Comparison of ENCODE assay signal across 23 mouse cellular contexts in the genomic region with DNA sequence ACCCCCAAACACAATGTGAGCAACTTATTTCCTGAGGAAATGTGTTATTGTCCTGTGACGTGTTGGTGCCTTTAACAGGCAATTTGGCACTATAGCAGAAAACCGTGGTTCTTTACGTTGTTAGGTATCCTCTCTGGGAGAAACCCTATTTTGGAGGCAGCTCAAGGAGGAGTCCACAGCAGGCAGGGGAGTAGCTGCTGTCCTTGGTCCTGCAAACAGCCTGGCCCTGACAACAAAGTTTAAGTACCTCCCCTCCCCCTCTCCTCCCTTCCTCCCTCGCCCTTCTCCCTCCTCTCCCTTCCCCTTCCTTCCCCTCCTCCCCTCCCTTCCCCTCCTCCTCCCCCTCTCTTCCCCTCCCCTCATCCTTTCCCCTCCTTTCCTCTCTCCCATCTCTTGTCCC.
DNase-seq lines count a peak whose midpoint lies in the region; ATAC-seq and TF ChIP-seq lines count a peak whose summit lies in the region.
"Had no signal": no experiment of that assay in that cellular context is flagged by ENCODE, and none has a peak within 500 bp of the region (broad histone marks: within the 10 kb centered on the region; RNA-seq: fewer than 3 reads in every experiment).

No protein-coding gene starts in this region.

- H3K9ac ChIP-seq in hindbrain, embryonic 11.5 days (ENCODE audit: low read depth, low read length) = no peak overlapping the region
- no peak overlapping the region for H3K9ac ChIP-seq in hindbrain, embryonic 12.5 days
- no peak overlapping the region for H3K9ac ChIP-seq in limb, embryonic 14.5 days (ENCODE audit: low read depth, low read length, severe bottlenecking)
- H3K9ac ChIP-seq: embryonic facial prominence, embryonic 15.5 days; forebrain, postnatal 0 days; heart, embryonic 12.5 days; lung, embryonic 15.5 days had no signal

- TF ChIP-seq POLR2A in limb, embryonic 14.5 days (IDR thresholded peaks at IDR 0.05; ENCODE audit: borderline replicate concordance, extremely low read depth, insufficient read depth, insufficient read length) = no peak

- peak; percentile 30 for DNase-seq in hindbrain, embryonic 11.5 days (ENCODE audit: low spot score)
- DNase-seq in lung, postnatal 10 days = peak; percentile 5
- DNase-seq in lung, adult 18-20 months = no peak
- peak; percentile 53 for DNase-seq in embryo, embryonic 11 days
- peak; percentile 64 for DNase-seq in limb, embryonic 14.5 days (ENCODE audit: low spot score)
- no peak for DNase-seq in gastrocnemius, adult 8-10 months (ENCODE audit: low spot score in 2 of 2)
- DNase-seq: adrenal gland, postnatal 25 days; cerebellum, adult 11 months; cerebellum, postnatal 36 days; forebrain, postnatal 0 days; gastrocnemius, adult 2 months; heart, postnatal 36 days; layer of hippocampus, postnatal 36 days; midbrain, embryonic 14.5 days; right cerebral cortex, postnatal 4 days; thymus, adult 2 months had no signal

- no peaks in the 10 kb centered on the region for H3K9me3 ChIP-seq in hindbrain, embryonic 11.5 days (ENCODE audit: control insufficient read depth, low read length)
- H3K9me3 ChIP-seq in hindbrain, embryonic 12.5 days (replicated peaks) = no peaks in the 10 kb centered on the region
- H3K9me3 ChIP-seq in limb, embryonic 14.5 days (ENCODE audit: control insufficient read depth, low read length) = no peaks in the 10 kb centered on the region
- H3K9me3 ChIP-seq: embryonic facial prominence, embryonic 15.5 days; heart, embryonic 12.5 days; lung, embryonic 15.5 days had no signal

- no peaks in the 10 kb centered on the region for H3K36me3 ChIP-seq in hindbrain, embryonic 11.5 days (ENCODE audit: control insufficient read depth, insufficient read depth, low read length)
- no peaks in the 10 kb centered on the region for H3K36me3 ChIP-seq in hindbrain, embryonic 12.5 days
- H3K36me3 ChIP-seq in limb, embryonic 14.5 days (ENCODE audit: control insufficient read depth, insufficient read depth, low read length) = no peaks in the 10 kb centered on the region
- H3K36me3 ChIP-seq: embryonic facial prominence, embryonic 15.5 days; heart, embryonic 12.5 days; lung, embryonic 15.5 days had no signal

- H3K27ac ChIP-seq in hindbrain, embryonic 11.5 days (ENCODE audit: low read depth, low read length) = no peak overlapping the region
- no peak overlapping the region for H3K27ac ChIP-seq in hindbrain, embryonic 12.5 days
- H3K27ac ChIP-seq in limb, embryonic 14.5 days (replicated peaks; ENCODE audit: low read depth, low read length) = no peak overlapping the region
- H3K27ac ChIP-seq: embryonic facial prominence, embryonic 15.5 days; gastrocnemius, adult 2 months; layer of hippocampus, adult 2 months; lung, embryonic 15.5 days had no signal

- ATAC-seq in hindbrain, embryonic 11.5 days (ENCODE audit: low FRiP score) = no peak
- no peak for ATAC-seq in hindbrain, embryonic 12.5 days (ENCODE audit: low FRiP score)
- ATAC-seq in limb, embryonic 14.5 days (ENCODE audit: low FRiP score, low read depth) = no peak
- ATAC-seq: forebrain, postnatal 0 days had no signal

- 0 out of 2 replicates have a peak, but pooled peaks cover 2% of the 10 kb centered on the region for H3K4me1 ChIP-seq in hindbrain, embryonic 11.5 days (replicated peaks; ENCODE audit: control insufficient read depth, insufficient read depth, low read length)
- H3K4me1 ChIP-seq in hindbrain, embryonic 12.5 days = no peaks in the 10 kb centered on the region
- peaks cover 7% of the 10 kb centered on the region; the same call in 1 of the 2 replicates for H3K4me1 ChIP-seq in limb, embryonic 14.5 days (ENCODE audit: control insufficient read depth, insufficient read depth, low read length)
- H3K4me1 ChIP-seq: embryonic facial prominence, embryonic 15.5 days; heart, embryonic 12.5 days; lung, embryonic 15.5 days had no signal

- no peak overlapping the region for H3K4me3 ChIP-seq in hindbrain, embryonic 11.5 days (ENCODE audit: low read depth, low read length)
- no peak overlapping the region for H3K4me3 ChIP-seq in hindbrain, embryonic 12.5 days
- H3K4me3 ChIP-seq in limb, embryonic 14.5 days (replicated peaks; ENCODE audit: low read length) = no peak overlapping the region
- H3K4me3 ChIP-seq: embryonic facial prominence, embryonic 15.5 days; gastrocnemius, adult 2 months; heart, embryonic 12.5 days; layer of hippocampus, adult 2 months; lung, embryonic 15.5 days; myocyte had no signal

- H3K4me2 ChIP-seq in hindbrain, embryonic 11.5 days (replicated peaks; ENCODE audit: low read depth, low read length) = no peak overlapping the region
- H3K4me2 ChIP-seq in hindbrain, embryonic 12.5 days (replicated peaks) = no peak overlapping the region
- no peak overlapping the region for H3K4me2 ChIP-seq in limb, embryonic 14.5 days (replicated peaks; ENCODE audit: low read depth, low read length, severe bottlenecking)
- H3K4me2 ChIP-seq: embryonic facial prominence, embryonic 15.5 days; heart, embryonic 12.5 days; liver, embryonic 11.5 days; lung, embryonic 15.5 days had no signal

- 20% methylated on average over 4 of the region's 4 CpGs for WGBS in hindbrain, embryonic 11.5 days
- 10% methylated on average over 4 of the region's 4 CpGs for WGBS in hindbrain, embryonic 12.5 days
- 8% methylated on average over 4 of the region's 4 CpGs for WGBS in limb, embryonic 14.5 days

- no peaks in the 10 kb centered on the region for H3K27me3 ChIP-seq in hindbrain, embryonic 11.5 days (ENCODE audit: control insufficient read depth, insufficient read depth, low read length)
- no peaks in the 10 kb centered on the region for H3K27me3 ChIP-seq in hindbrain, embryonic 12.5 days
- H3K27me3 ChIP-seq in limb, embryonic 14.5 days (ENCODE audit: control insufficient read depth, insufficient read depth, low read length) = no peaks in the 10 kb centered on the region
- H3K27me3 ChIP-seq: embryonic facial prominence, embryonic 15.5 days; lung, embryonic 15.5 days had no signal

Comparison
In these comparisons a context has a peak if more than half of its experiments do, and no peak if none do; other contexts are left out.
1. DNase-seq: peak in hindbrain, embryonic 11.5 days (single experiment), lung, postnatal 10 days (single experiment), embryo, embryonic 11 days (single experiment) and limb, embryonic 14.5 days (single experiment); none in lung, adult 18-20 months (0 of 2) and gastrocnemius, adult 8-10 months (0 of 2).